Mouse (Mus musculus) liver, adult 2 months (tissue): ENCODE results near the gene Frem1. TPM values are rescaled to one million over a fixed set of nuclear protein-coding genes. Genes with fewer than 3 reads are reported as not detected.

ENCODE experiments used
- DNase-seq: peaks from one replicate; pipeline ENCODE4 v3.0.0-alpha.2; 2011; ENCODE audit warnings: low read depth, low spot score; ENCODE audit errors: extremely low read depth
- H3K27ac ChIP-seq: fragments of 200-500 bp; replicated peaks from 2 replicates; pipeline ENCODE4 v1.5.1; 2012; ENCODE audit warnings: low read depth, mild to moderate bottlenecking, control low read depth, inconsistent platforms, low read length; ENCODE audit not compliant: insufficient read depth
- H3K27me3 ChIP-seq: fragments of 200-500 bp; 2 replicates; pipeline ENCODE4 v1.6.1; 2012; ENCODE audit warnings: mild to moderate bottlenecking, moderate library complexity, low read length, inconsistent platforms; ENCODE audit not compliant: control insufficient read depth, insufficient read depth
- H3K36me3 ChIP-seq: fragments of 200-500 bp; 2 replicates; pipeline ENCODE4 v1.6.1; 2012; ENCODE audit warnings: low read length, inconsistent platforms; ENCODE audit not compliant: control insufficient read depth, insufficient read depth
- H3K4me1 ChIP-seq: fragments of 200-500 bp; 2 replicates; pipeline ENCODE4 v1.6.1; 2011; ENCODE audit warnings: low read length; ENCODE audit not compliant: control insufficient read depth, insufficient read depth
- H3K4me3 ChIP-seq: fragments of 200-500 bp; 2 replicates; pipeline ENCODE4 v1.5.1; 2011; ENCODE audit warnings: low read depth, mild to moderate bottlenecking, control low read depth, low read length, moderate library complexity; ENCODE audit not compliant: insufficient read depth
- H3K79me2 ChIP-seq: fragments of 200-500 bp; 2 replicates; pipeline ENCODE4 v1.6.1; 2012; ENCODE audit warnings: inconsistent platforms, mild to moderate bottlenecking, low read length, moderate library complexity; ENCODE audit not compliant: control insufficient read depth, insufficient read depth
- H3K9ac ChIP-seq: fragments of 200-500 bp; 2 replicates; pipeline ENCODE4 v1.6.1; 2012; ENCODE audit warnings: low read depth, mild to moderate bottlenecking, control low read depth, inconsistent platforms, low read length
- CTCF ChIP-seq: fragments of 200-500 bp; IDR thresholded peaks from 2 replicates; pipeline ENCODE4 v1.5.1; 2011; ENCODE audit warnings: low read depth, low read length, control low read depth
- POLR2A ChIP-seq: fragments of 200-500 bp; IDR thresholded peaks from 2 replicates; pipeline ENCODE4 v1.6.1; 2011; ENCODE audit warnings: low read length, control low read depth; ENCODE audit not compliant: insufficient read depth; ENCODE audit errors: extremely low read depth
- WGBS: fragments of 180-500 bp; shearing (Covaris S2); methylation state at CpG from one replicate; pipeline ENCODE4 v1.1.7; 2018; 5-methylcytosine and 5-hydroxymethylcytosine counted together
- polyA plus RNA-seq: library from polyadenylated mRNA; depleted of rRNA; stranded (reverse); fragments of >200 nt; gene quantifications from 2 replicates; pipeline ENCODE4 v1.2.3, GENCODE M21; 2012
- total RNA-seq: library from RNA; depleted of rRNA; stranded (reverse); fragments of >200 nt; gene quantifications from 2 replicates; pipeline ENCODE4 v1.2.3, GENCODE M21; 2014

Frem1 gene
- total and polyA plus RNA-seq, 2 experiments = 0.31 to 0.65 TPM

DNA sequence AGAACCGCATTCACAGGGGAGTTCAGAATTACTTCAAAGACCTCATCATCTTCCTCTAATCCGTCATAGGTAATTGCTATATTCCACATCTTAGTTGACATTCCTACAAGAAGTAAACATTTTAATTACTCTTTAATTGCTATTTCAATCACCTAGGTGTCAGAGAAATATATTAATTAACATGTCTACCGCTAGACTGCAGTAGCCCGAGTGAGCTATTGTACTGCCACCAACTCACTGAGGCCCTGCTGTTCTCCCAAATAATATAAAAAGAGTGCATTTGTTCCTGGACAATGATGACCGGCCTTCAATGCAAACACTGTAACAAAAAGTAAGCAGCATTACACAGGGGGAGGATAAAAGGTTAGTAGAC lies 135.5 kb downstream of the Frem1 start:
- Histone ChIP-seq H3K4me3 (no peak overlapping the region), H3K27ac (no peak overlapping the region), H3K9ac (no peak overlapping the region), H3K4me1 (no peaks in the 10 kb centered on the region), H3K36me3 (no peaks in the 10 kb centered on the region), H3K79me2 (no peaks in the 10 kb centered on the region), H3K27me3 (no peaks in the 10 kb centered on the region)
- 82% methylated on average over 5 of the region's 5 CpGs for WGBS
- DNase-seq = no peak
- TF ChIP-seq CTCF (no peak), POLR2A (no peak)

GRCm38 (mm10) chr4:82916003-82916677 lies 136.0 kb downstream of the Frem1 start:
- peak; percentile 4 for DNase-seq
- H3K27me3 ChIP-seq = no peaks in the 10 kb centered on the region
- H3K4me3 ChIP-seq = no peak overlapping the region
- no peak overlapping the region for H3K27ac ChIP-seq
- H3K79me2 ChIP-seq = no peaks in the 10 kb centered on the region
- no peaks in the 10 kb centered on the region for H3K4me1 ChIP-seq
- H3K36me3 ChIP-seq = no peaks in the 10 kb centered on the region
- TF ChIP-seq POLR2A = no peak
- TF ChIP-seq CTCF = no peak
- WGBS = 66% methylated on average over 14 of the region's 14 CpGs
- H3K9ac ChIP-seq = no peak overlapping the region

DNA sequence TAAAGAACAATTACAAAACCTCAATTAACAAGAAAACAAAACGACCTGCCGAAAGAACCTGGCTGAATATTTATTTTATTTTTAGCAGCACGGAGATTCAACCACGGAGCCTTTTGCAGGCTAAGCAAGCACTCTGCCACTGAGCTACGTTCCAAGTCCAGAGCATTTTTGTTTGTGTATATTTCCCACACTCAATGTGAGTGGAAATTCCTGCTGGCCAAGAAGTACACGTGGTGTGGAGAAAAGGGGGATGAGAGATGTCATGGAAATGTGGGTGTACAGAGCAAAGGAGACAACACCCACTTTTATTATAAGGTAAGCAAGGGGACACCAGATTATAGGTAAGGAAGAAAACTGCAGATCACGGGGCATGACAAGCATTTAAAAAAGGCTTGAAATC lies 136.6 kb downstream of the Frem1 start:
- TF ChIP-seq CTCF = no peak
- no peak for TF ChIP-seq POLR2A
- H3K27me3 ChIP-seq = no peaks in the 10 kb centered on the region
- no peak overlapping the region for H3K9ac ChIP-seq
- no peak for DNase-seq
- no peak overlapping the region for H3K4me3 ChIP-seq
- H3K79me2 ChIP-seq = no peaks in the 10 kb centered on the region
- H3K36me3 ChIP-seq = no peaks in the 10 kb centered on the region
- H3K4me1 ChIP-seq = no peaks in the 10 kb centered on the region
- H3K27ac ChIP-seq = no peak overlapping the region
- 64% methylated on average over 7 of the region's 7 CpGs for WGBS

DNA sequence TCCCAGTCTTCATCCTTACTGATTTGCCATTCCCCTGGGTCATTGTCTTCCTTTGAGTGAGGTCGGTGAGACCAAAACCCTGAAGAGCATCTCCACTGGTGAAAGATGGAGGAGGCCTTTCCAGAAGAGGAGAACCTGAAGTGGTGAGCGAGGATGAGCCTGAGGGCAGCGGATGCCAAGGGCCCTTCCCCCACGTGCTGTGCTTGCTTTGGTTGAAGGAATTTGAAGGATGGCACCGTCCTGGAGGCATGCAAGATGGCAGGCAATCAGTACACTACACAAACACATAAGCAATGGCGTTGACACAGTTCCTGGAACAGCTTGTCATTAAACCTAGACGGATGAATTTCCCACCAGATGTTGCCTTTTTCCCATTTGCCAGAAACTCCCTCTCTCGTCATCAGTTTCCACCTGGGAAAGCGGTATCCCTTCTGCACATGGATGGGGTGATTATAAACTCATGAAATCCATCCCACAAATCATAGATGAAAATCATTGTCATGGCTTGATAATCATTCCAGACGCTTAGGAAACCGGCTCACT lies 137.5 kb downstream of the Frem1 start:
- H3K27me3 ChIP-seq = no peaks in the 10 kb centered on the region
- no peaks in the 10 kb centered on the region for H3K36me3 ChIP-seq
- TF ChIP-seq CTCF (no peak), POLR2A (no peak)
- H3K4me1 ChIP-seq = no peaks in the 10 kb centered on the region
- H3K79me2 ChIP-seq = no peaks in the 10 kb centered on the region
- no peak overlapping the region for H3K27ac ChIP-seq
- H3K4me3 ChIP-seq = no peak overlapping the region
- WGBS = 80% methylated on average over 11 of the region's 11 CpGs
- DNase-seq = no peak
- no peak overlapping the region for H3K9ac ChIP-seq

- WGBS = 91% methylated on average over 10 of the region's 10 CpGs
- Histone ChIP-seq H3K27me3 (no peaks in the 10 kb centered on the region), H3K9ac (no peak overlapping the region), H3K4me3 (no peak overlapping the region), H3K36me3 (no peaks in the 10 kb centered on the region), H3K4me1 (no peaks in the 10 kb centered on the region), H3K79me2 (no peaks in the 10 kb centered on the region), H3K27ac (no peak overlapping the region)
- TF ChIP-seq CTCF = no peak
- no peak for DNase-seq
Measured at GRCm38 (mm10) chr4:82895227-82895626, 156.9 kb downstream of the Frem1 start.

DNA sequence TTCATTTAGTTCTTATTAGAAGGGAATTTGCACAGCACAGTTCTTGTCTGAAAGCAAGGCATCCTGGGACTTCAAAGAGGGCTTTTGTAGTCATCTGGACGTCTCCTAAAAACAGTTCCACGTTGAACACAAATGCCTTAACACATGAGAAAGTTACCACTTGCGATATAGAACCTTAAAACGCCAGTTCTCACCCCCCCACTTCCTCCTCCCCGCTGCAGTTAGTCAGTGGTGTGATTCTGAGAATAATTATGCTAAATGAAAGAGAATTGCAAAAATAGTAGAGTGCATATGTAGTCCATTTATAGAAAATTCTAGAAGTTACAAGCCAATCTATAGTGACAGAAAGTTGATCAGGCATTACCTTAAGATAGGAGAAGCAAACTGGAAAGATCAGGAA lies 159.9 kb downstream of the Frem1 start:
- Histone ChIP-seq H3K4me1 (no peaks in the 10 kb centered on the region), H3K27me3 (no peaks in the 10 kb centered on the region), H3K4me3 (no peak overlapping the region), H3K79me2 (no peaks in the 10 kb centered on the region), H3K27ac (no peak overlapping the region), H3K36me3 (no peaks in the 10 kb centered on the region), H3K9ac (no peak overlapping the region)
- 85% methylated on average over 5 of the region's 5 CpGs for WGBS
- no peak for TF ChIP-seq CTCF
- no peak for TF ChIP-seq POLR2A
- no peak for DNase-seq
